Mouse (Mus musculus): ENCODE measurements around the gene Bach2.

DNA sequence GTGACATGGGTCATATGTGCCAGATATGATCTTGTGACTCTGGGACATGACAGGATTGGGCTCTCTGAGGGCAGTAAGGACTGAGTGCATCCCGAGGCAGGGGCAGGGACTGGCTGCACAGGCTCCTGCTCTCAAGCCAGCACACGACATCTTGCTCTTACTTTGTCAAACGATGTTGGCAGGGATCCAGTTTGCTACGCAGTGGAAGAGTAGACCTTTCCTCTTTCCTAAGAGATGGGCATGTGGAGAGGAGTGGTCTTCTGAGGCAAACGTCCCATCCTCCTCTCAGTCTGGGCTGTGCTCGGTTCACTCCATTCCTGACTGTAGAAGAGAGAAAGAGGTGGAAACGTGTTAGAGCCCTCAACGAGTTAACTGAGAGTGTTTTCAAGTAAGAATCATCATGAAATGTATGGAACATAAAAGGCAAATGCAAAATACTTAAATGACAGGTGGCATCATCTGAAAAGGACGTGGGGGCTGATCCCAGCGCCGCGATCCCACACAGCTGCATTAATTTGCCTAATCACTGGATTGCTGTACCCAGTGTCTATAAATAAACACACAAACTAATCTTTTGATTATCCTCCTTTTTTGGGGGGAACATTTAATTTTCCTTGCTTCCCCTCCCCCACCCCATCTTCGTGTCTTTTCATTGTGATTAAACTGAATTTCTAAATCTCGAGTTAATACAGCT, 150.7 kb downstream of the Bach2 start:
- TF ChIP-seq CTCF (IDR thresholded peaks at IDR 0.05; ENCODE audit: insufficient read depth, low read length) (no peak), POLR2A (IDR thresholded peaks at IDR 0.05; ENCODE audit: borderline replicate concordance, extremely low read depth, low read depth, low read length) (no peak)
